Mouse (Mus musculus) limb, embryonic 11.5 days (tissue): ENCODE data around the gene Ttll1. TPM values are rescaled to one million over a fixed set of nuclear protein-coding genes. Genes with fewer than 3 reads are reported as not detected.
"Not testable (repeated sequence)": the region's sequence is repeated elsewhere in the genome, so short reads cannot be mapped to it uniquely, and the experiment has no call there.

Experiments used
- ATAC-seq: fragments of 200-750 bp; cut with Nextera tagmentation; 2 replicates; pipeline ENCODE4 v1.8.0; 2017; ENCODE audit warnings: low read depth; ENCODE audit not compliant: insufficient number of reproducible peaks, low FRiP score, low TSS enrichment
- DNase-seq: peaks from one replicate; pipeline ENCODE4 v3.0.0-alpha.2; 2015; ENCODE audit warnings: low spot score
- H3K27ac ChIP-seq: fragments of 300-500 bp; sonication (generic); replicated peaks from 2 replicates; pipeline ENCODE4 v1.5.1; 2014; ENCODE audit warnings: low read depth, mild to moderate bottlenecking, low read length
- H3K27me3 ChIP-seq: fragments of 300-500 bp; sonication (generic); 2 replicates; pipeline ENCODE4 v1.6.1; 2014; ENCODE audit warnings: mild to moderate bottlenecking, low read length, mixed read lengths; ENCODE audit not compliant: control insufficient read depth, insufficient read depth
- H3K36me3 ChIP-seq: fragments of 300-500 bp; sonication (generic); 2 replicates; pipeline ENCODE4 v1.6.1; 2014; ENCODE audit warnings: mild to moderate bottlenecking, low read length, moderate library complexity, mixed read lengths; ENCODE audit not compliant: control insufficient read depth, insufficient read depth
- H3K4me1 ChIP-seq: fragments of 300-500 bp; sonication (generic); 2 replicates; pipeline ENCODE4 v1.6.1; 2014; ENCODE audit warnings: low read length, mixed read lengths; ENCODE audit not compliant: control insufficient read depth, insufficient read depth
- H3K4me2 ChIP-seq: fragments of 300-500 bp; sonication (generic); 2 replicates; pipeline ENCODE4 v1.6.1; 2014; ENCODE audit warnings: low read depth, mild to moderate bottlenecking, moderate library complexity; ENCODE audit not compliant: severe bottlenecking
- H3K4me3 ChIP-seq: fragments of 300-500 bp; sonication (generic); 2 replicates; pipeline ENCODE4 v1.5.1; 2014; ENCODE audit warnings: low read depth, low read length
- H3K9ac ChIP-seq: fragments of 300-500 bp; sonication (generic); 2 replicates; pipeline ENCODE4 v1.6.1; 2014; ENCODE audit warnings: mild to moderate bottlenecking, low read length
- H3K9me3 ChIP-seq: fragments of 300-500 bp; sonication (generic); 2 replicates; pipeline ENCODE4 v1.6.1; 2016; ENCODE audit warnings: low read length; ENCODE audit not compliant: control insufficient read depth
- WGBS: fragments of 180-500 bp; shearing (Covaris S2); extraction: QIAGEN DNeasy Blood & Tissue Kit; methylation state at CpG from one replicate; pipeline ENCODE4 v1.1.7; 2014; 5-methylcytosine and 5-hydroxymethylcytosine counted together
- polyA plus RNA-seq: library from polyadenylated mRNA; unstranded; fragments of >200 nt; fragmentation: Nextera tagmentation; extraction: Ambion mirVana; gene quantifications from 2 replicates; pipeline ENCODE4 v1.2.1, GENCODE M21; 2014

Ttll1 gene
- polyA plus RNA-seq, 1 experiment from 2014 or later = 19.2 TPM

DNA sequence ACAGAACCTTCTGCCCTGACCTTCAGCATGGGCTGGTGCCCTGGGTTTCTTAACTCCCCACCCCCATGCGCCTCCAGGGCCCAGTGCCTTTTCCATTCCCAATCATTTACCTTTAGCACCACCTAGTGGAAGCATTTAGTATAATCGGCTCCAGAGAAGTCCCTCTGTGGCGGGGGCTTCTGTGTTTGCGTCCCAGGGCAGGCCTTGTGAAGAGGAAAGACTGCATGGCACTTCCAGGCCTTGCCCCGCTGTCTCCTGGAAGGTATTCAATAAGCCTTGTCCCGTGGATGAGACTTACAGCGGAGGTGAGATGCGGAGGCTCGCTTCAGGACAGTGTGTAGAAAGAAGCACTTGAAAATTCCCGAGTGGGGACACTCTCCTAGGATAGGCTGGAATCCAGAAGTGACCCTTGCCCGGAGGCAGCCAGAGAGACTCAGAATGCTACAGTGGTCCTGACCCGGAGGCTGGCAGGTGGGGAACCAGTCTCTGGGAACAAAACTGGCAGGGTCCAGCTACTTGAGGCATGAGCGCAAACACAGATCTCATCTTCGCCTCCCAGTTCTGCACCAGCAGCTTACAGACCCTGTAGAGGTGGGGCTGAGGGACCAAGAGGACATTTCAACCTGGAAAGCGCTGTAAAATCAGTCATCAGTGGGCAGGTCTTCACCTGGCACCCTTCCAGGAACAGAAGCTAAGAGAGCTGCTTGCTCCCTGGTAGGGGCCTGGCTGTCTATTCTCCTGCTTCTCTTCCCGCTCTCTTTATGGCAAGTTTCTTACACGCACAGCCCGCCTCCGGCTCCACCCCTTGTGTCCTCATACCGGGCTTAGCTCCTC, 7.7 kb upstream of the Ttll1 start:
- Histone ChIP-seq H3K4me2 (no peak overlapping the region), H3K4me3 (no peak overlapping the region), H3K4me1 (no peaks in the 10 kb centered on the region), H3K27ac (no peak overlapping the region), H3K9me3 (no peaks in the 10 kb centered on the region), H3K27me3 (no peaks in the 10 kb centered on the region), H3K9ac (peak overlapping the region; percentile 17; the same call in 1 of the 2 replicates), H3K36me3 (no peaks in the 10 kb centered on the region)
- WGBS = 40% methylated on average over 20 of the region's 20 CpGs
- no peak for ATAC-seq
- DNase-seq = peak; percentile 79

DNA sequence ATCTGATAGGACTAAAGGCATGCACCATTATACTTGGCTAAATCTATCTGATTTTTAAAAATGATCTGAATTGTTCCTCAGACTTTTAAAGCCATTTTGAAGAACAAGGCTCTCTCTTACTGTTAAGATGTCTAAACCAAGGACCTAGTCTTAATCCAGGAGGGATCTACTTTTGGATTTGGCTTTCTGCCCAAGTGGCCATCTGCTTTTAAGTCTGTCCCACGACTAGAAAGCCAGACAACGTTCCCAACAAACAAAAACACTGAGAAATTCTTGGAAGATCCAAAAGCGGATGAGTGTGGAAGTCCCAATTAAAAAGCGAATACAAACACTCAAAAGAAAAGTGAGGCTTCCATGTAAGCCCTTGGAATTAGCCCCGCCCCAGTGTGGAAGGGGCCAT, 4.3 kb upstream of the Ttll1 start:
- no peak overlapping the region for H3K27ac ChIP-seq
- no peak for ATAC-seq
- no peak overlapping the region for H3K4me3 ChIP-seq
- H3K4me2 ChIP-seq = no peak overlapping the region
- no peaks in the 10 kb centered on the region for H3K9me3 ChIP-seq
- no peaks in the 10 kb centered on the region for H3K36me3 ChIP-seq
- H3K9ac ChIP-seq = no peak overlapping the region
- no peak for DNase-seq
- 74% methylated on average over 5 of the region's 5 CpGs for WGBS
- H3K4me1 ChIP-seq = no peaks in the 10 kb centered on the region
- no peaks in the 10 kb centered on the region for H3K27me3 ChIP-seq

DNA sequence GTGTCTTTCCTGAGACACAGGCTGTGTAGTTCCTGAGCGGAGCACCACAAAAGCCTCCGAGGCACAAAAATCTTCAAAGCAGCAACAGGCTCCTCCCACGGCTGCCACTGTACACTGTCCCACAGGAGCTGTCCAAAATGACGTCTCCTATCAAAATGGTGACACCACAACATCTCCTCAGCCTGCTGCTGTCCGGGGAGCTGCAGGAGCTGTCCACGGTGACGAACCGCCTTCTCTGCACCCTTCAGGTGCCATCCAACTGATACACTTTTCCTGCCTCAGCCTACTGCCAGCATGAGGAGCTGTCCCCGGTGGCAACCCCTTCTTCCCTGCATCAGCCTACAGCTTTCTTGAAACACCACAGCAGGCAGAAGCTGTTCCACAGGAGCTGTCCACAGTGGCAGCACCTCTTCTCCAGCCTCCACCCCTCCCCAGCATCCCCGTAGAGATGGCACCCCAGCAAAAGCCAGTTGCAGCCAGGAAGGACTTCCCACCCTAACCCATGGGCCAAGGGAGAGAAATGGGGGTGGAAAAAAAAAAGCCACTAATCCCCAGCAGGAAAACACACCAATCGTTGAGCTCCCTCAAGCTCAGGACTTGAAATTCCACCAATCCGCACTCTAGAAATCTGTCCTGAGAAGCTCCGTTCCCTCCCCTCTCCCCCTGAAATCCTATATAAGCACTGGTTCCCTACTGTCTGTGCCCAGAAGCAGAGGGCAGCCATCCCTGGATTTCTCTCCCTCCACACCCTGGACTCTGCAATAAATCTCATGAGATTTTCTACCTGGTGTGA, 2.0 kb upstream of the Ttll1 start:
- no peaks in the 10 kb centered on the region for H3K27me3 ChIP-seq
- no peak overlapping the region for H3K27ac ChIP-seq
- H3K4me3 ChIP-seq = no peak overlapping the region
- 74% methylated on average over 13 of the region's 13 CpGs for WGBS
- no peak for DNase-seq
- no peak overlapping the region for H3K4me2 ChIP-seq
- no peaks in the 10 kb centered on the region for H3K9me3 ChIP-seq
- no peaks in the 10 kb centered on the region for H3K4me1 ChIP-seq
- H3K36me3 ChIP-seq = no peaks in the 10 kb centered on the region
- no peak overlapping the region for H3K9ac ChIP-seq
- ATAC-seq = no peak

DNA sequence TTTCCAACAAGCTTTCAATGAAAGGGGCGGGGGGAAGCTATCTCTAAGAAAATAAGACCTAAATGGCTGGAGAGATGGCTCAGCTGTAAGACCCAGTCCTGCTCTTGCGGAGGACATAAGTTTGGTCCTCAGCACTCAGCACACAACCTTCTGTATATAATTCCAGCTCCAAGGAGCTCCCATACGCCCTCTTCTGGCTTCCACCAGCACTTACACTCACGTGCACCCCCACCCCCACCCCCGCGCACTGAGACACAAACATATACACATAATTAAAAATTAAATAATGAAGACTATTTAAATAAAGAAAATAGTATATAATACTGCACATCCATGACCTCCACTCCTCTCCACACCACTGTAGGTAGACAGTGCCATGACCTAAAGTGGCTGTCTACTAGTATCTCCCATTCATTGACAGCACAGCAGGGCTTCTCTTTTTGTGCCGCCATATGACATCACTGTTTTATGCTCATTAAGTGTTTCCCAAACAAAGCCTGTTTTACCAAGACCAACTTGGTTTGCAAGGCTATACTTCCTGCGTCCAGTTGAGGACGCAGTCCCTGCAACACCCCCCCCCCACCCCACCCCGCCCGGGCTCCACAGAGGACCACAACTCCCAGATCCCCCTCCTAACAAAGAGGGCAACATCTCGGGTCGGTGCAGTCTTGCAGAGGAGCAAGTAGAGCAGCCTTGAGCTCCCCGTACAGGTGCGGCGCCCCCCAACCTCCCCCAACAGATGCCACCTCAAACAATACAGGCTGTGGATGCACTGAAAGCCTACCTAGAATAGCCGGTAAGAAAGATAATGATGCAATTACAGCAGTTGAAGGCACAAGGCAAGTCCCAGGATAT, 516 bp downstream of the Ttll1 start:
- DNase-seq = no peak

DNA sequence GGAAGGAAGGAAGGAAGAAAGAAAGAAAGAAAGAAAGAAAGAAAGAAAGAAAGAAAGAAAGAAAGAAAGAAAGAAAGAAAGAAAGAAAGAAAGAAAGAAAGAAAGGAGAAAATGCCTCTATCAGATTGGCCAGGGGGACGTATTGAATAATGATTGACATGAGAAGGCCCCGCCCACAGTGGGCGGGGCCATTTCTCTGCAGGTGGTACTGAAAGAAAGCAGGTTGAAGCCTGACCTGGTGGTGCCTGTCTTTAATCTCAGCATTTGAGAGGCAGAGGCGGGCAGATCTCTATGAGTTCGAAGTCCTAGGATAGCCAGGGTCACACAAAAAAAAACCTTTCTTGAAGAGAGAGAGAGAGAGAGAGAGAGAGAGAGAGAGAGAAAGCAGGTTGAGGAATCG, 9.2 kb downstream of the Ttll1 start:
- H3K36me3 ChIP-seq, H3K9me3 ChIP-seq, H3K27me3 ChIP-seq, DNase-seq, H3K4me1 ChIP-seq, H3K4me3 ChIP-seq, ATAC-seq, H3K4me2 ChIP-seq, H3K27ac ChIP-seq, H3K9ac ChIP-seq: not testable (repeated sequence)
- 81% methylated on average over 6 of the region's 6 CpGs for WGBS

More for the DNA sequence above, 516 bp downstream of the Ttll1 start:
- no peak overlapping the region for H3K27ac ChIP-seq
- H3K36me3 ChIP-seq = no peaks in the 10 kb centered on the region; the same call in 1 of the 2 replicates
- H3K9me3 ChIP-seq = no peaks in the 10 kb centered on the region
- H3K4me2 ChIP-seq = peak overlapping the region; percentile 61
- H3K4me1 ChIP-seq = no peaks in the 10 kb centered on the region
- 29% methylated on average over 17 of the region's 17 CpGs for WGBS
- H3K9ac ChIP-seq = peak overlapping the region; percentile 55
- H3K27me3 ChIP-seq = no peaks in the 10 kb centered on the region
- ATAC-seq = peak; percentile 28
- peak overlapping the region; percentile 51 for H3K4me3 ChIP-seq

DNA sequence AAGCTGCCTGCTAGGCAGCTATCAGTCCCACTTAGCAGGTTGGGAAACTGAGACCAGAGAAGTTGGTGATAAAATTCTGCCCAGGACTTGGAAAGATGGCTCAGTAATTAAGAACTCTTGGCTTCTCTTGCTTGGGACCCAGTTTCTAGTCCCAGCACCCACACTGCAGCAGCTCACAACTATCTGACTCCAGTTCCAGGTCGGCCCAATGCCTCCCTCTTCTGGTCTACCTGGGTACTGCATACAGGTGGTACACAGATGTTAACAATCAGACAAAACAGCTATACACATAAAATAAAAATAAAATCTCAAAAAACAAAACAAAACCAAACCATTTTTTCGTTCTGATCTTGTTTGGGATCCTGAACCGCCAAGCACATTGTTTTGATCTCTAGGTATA, 10.3 kb downstream of the Ttll1 start:
- Histone ChIP-seq H3K27ac (no peak overlapping the region), H3K36me3 (no peaks in the 10 kb centered on the region; the same call in 1 of the 2 replicates), H3K9me3 (0 out of 2 replicates have a peak, but pooled peaks cover 2% of the 10 kb centered on the region), H3K4me1 (no peaks in the 10 kb centered on the region), H3K9ac (no peak overlapping the region), H3K27me3 (no peaks in the 10 kb centered on the region), H3K4me2 (no peak overlapping the region), H3K4me3 (no peak overlapping the region)
- DNase-seq (peak; percentile 52), ATAC-seq (no peak)
- WGBS = 46% methylated on average over 3 of the region's 3 CpGs

DNA sequence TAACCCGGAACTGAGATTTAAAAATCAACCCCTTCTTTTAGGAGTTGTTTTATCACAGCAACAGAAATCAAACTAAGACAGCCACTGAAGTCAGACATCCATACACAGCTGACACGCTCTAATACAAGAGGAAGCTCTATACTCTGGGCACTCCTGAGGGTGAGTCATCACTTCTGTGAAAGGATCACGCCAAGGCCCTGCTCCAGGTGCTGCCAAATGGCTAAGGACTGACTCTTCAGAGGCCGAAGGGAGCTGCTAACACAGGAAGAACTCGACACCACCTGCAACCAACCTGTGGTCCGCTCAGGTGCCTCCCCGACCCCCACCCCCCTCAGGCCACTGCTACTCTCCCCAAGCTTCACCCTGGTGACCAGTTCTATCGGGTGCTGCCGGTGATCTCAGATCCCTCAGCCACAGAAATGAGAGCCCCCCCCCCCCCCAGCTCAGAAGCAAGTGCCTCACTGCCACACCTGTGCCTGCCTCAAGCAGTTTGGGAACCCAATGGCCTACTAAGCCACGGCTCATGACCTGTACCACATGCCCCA, 11.4 kb downstream of the Ttll1 start:
- H3K36me3 ChIP-seq = no peaks in the 10 kb centered on the region; the same call in 1 of the 2 replicates
- DNase-seq (no peak), ATAC-seq (no peak)
- no peak overlapping the region for H3K9ac ChIP-seq
- WGBS = 84% methylated on average over 10 of the region's 10 CpGs
- 0 out of 2 replicates have a peak, but pooled peaks cover 2% of the 10 kb centered on the region for H3K9me3 ChIP-seq
- H3K4me2 ChIP-seq = no peak overlapping the region
- H3K4me1 ChIP-seq = no peaks in the 10 kb centered on the region
- no peak overlapping the region for H3K27ac ChIP-seq
- H3K4me3 ChIP-seq = no peak overlapping the region
- no peaks in the 10 kb centered on the region for H3K27me3 ChIP-seq

DNA sequence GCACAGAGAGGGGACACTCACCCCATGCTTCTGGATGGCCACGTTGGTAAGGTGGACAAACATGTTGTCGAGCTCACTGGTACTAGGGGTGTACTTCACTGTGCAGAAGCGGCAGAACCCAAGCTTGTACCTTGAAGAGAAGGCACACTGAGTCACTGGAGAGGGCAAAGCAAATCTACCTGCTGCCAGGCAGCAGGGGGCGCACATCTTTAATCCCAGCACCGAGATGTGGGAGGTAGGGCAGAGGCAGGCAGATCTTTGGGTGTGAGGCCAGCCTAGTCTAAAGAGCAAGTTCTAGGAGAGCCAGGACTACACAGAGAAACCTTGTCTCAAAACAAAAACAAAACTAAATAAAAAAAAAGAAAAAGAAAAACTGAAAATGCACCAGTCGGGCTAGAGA, 13.4 kb downstream of the Ttll1 start:
- no peaks in the 10 kb centered on the region for H3K27me3 ChIP-seq
- DNase-seq (no peak), ATAC-seq (no peak)
- H3K27ac ChIP-seq = no peak overlapping the region
- no peak overlapping the region for H3K4me2 ChIP-seq
- H3K4me3 ChIP-seq = no peak overlapping the region
- H3K9me3 ChIP-seq = 0 out of 2 replicates have a peak, but pooled peaks cover under 1% of the 10 kb centered on the region
- no peaks in the 10 kb centered on the region for H3K4me1 ChIP-seq
- H3K9ac ChIP-seq = no peak overlapping the region
- WGBS = 92% methylated on average over 6 of the region's 6 CpGs
- no peaks in the 10 kb centered on the region for H3K36me3 ChIP-seq
